Mouse (Mus musculus) frontal cortex, postnatal 10 days (tissue): ENCODE data around the gene Arhgef11.
A peak's percentile ranks its signal among the peaks of the same experiment; 100 is the strongest.

Source experiments
- DNase-seq, 2 experiments: peaks; one replicate each; pipeline ENCODE4 v3.0.0; 2022; ENCODE audit warnings: low spot score in 2 of 2, mixed read lengths in 1 of 2

Gene Arhgef11

GRCm38 (mm10) chr3:87661291-87661690, 43.9 kb downstream of the Arhgef11 start:
- DNase-seq, result no peak

GRCm38 (mm10) chr3:87718525-87718924, 101.2 kb downstream of the Arhgef11 start:
- DNase-seq, result no peak

DNA sequence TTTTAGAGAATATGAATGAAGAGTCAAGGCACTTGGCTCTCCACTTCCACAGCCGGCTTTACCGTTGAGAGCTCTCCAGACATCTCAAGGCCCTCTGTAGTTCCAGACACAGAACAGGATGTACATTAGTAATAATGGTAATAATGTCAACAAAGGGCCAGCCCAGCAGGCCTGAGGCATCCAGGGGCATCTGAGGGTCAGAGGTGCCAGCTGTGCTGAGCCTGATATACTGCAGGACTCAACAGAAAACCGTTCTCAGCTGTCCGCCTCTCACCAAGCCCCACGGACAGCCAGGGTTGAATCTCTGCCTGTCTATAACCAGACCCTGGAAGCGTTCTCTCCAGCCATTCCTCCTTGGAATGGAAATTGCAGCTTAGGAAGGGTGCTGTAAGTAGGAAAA, 107.2 kb downstream of the Arhgef11 start:
- no peak for DNase-seq

GRCm38 (mm10) chr3:87725396-87726160, 108.2 kb downstream of the Arhgef11 start:
- no peak for DNase-seq

GRCm38 (mm10) chr3:87726191-87726590, 108.8 kb downstream of the Arhgef11 start:
- no peak for DNase-seq

DNA sequence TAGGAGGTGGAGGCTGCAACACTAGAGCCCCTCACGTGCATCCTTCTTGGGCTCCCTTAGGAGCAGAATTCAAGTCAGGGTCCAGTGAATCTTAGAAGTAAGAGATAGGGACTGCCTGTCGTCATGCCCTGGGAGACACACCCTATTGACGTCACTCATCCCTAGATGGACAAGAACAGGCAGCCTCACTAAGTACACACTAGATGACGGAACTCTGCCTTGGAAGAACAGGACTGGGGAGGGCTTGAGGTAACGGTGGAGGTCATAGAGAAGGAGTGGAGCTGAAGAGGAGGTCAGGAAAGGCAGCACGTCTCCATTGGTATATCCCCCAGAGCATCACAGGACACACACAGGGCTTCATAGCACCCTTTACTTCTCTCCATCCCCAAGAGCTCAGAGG, 111.3 kb downstream of the Arhgef11 start:
- DNase-seq, result no peak

DNA sequence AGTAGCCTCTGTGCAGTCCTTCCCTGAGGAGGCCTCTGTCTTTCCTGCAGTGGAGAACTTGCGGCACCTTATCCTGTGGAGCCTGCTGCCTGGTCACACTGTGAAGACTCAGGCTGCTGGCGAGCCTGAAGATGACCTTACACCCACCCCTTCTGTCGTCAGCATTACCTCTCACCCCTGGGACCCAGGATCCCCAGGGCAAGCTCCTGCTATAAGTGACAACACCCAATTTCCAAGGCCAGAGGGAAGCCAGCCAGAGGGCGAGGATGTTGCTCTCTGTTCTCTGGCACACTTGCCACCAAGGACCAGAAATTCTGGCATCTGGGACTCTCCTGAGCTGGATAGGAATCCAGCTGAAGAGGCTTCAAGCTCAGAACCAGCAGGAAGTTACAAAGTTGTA, 115.7 kb downstream of the Arhgef11 start:
- no peak for DNase-seq

DNA sequence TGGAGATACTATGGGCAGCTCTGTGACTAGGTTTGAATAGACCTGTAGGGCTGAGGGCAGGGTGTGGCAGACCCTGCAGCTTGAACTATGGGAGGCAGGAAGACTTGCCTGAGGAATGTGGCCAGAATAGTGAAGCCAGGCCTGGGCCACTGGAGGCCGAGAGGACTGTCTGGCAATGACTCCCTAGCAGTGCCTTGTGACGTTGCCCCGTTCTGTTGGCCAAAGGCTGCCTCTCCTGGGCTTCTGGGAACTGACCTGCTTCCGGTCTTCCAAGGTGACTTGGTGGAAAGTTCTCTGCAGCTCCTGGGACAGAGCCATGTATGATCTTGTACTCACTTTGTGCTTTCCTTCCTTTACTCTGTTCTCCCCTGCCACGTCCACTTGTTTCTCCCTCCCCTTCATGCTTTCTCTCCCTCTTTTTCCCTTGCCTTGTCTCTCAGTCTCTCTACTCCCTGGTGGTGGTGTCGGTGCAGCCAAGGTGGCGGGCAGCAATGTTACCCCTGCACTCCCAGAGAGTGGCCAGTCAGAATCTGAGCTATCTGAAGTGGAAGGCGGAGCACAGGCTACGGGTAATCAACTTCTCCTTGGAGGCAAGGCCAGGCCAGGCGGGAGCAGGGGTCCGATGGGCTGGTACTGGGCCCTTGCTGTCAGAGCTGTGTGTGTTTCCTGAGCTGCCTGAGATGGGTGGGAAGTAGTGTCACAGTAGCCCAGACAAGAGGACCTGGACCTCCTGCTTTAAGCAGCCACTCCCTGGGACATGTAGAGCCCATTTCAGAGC, 116.8 kb downstream of the Arhgef11 start:
- no peak for DNase-seq

DNA sequence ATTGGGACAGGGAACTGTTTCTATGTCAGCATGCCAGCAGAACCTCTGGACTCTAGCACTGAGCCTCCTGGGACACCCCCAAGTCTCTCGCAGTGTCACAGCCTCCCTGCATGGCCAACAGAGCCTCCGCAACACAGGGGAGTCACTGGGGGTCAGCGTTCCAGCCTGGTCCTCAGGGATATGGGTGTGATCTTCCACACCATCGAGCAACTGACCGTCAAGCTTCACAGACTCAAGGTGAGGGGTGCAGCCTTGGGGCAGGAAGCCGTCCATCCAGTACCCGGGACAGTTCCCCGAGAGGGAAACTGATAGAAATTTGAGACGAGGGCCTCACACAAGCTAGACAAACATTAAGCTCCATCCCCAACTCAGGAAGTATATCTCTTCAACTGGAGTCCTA, 118.0 kb downstream of the Arhgef11 start:
- no peak for DNase-seq

DNA sequence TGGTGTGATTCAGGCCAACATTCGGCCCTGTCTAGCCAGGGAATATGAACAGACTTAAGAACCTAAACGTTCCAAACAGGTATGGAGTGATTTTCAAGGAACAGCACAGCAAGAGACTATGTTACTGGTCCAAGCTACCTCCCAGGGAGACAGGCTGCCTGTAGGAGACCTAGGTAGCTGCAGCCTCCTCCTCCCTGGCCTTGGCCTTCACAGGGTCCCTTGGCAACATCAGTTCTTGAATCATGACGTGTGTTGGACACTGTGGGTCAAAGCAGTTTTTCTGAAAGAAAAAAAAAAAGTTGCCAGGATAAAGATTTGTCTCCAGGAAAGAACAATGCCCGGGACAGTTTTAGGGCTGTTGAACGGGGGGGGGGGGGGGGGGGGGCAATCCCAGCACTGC, 121.5 kb downstream of the Arhgef11 start:
- no peak for DNase-seq

GRCm38 (mm10) chr3:87742013-87742412, 124.7 kb downstream of the Arhgef11 start:
- no peak for DNase-seq

DNA sequence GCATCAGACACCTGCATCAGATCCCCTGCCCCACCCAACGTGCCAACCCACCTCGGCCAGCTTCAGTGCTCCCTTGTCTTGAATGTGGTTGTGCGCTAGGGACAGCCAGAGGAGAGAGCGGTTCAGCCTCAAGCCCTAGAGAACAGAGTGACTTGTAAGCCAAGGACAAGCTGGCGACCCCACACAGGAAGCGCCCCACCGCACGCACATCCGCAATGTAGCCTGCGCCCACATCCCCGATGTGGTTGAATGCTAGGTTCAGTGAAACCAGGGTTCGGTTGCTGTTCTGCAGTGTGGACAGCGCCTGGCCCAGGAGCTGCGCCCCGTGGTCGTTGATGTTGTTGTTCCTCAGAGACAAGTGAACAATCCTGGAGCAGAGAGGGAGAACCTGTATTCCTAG, 125.4 kb downstream of the Arhgef11 start:
- DNase-seq, result no peak

DNA sequence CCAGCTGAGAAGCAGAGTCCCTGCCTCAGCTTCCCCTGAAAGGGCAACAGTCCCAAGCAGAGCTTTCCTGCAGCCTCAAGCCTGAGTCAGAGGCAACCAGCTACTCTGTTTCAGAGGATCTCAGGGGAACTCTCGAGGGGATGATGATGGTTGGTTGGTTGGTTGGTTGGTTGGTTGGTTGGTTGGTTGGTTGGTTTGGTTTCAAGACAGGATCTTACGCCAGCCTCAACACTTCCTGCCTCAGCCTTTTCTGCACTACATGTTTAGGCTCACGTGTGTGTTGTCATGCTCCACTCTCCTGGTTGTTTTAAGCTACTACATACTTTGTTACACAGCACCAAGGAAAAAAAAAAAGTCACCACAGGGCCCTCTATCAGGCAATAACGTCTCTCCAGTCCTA, 126.6 kb downstream of the Arhgef11 start:
- DNase-seq, result no peak

DNA sequence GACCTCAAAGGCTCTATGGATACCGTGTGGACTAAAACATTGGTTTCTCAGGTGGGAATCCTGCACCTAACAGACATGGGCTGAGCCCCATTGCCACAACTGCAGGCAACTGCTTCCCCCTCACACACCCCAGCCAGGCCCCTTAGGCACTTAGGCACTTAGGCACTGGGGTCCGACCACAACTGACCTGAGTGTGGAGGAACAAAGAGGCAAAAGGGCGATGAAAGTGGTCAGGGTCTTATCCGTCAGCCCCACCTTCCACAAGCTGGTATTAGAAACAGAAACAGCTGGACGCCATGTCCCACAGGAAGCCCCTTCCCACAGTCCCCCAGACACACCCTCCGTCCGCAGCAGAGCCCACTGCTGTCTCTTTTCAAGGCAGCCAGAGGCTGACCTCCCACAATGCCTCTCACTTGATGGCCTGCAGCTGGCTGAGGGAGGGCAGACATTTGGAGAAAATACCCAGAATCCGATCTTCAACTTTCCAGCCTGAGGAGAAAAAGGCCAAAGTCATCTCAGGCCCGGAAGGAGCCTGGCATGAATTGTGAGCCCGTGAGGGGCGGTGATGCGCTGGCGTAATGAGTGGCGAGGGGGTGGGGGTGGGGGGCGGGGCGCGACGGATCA, 127.8 kb downstream of the Arhgef11 start:
- DNase-seq, result no peak

DNA sequence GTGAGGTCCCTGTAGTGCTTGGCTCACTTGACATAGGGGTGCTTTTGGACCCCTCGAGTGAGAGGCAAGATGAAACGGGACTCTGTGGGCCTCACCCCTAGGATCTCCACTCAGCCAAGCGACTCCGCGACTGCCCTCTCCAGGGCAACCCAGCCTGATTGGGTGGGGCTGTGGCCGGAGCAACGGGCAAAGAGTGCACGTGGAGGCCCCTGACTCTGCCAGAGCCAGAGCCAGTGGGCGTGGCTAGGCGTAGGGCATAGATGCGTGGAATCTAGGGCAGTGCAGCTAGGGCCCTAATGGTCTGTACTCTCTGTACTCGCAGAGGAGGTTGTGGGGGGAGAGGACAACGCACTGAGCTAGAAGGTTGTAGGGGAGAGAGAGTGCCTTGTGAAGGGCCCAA, 131.1 kb downstream of the Arhgef11 start, which contains the start of gene Lrrc71:
Gene Lrrc71 (minus strand): TSS at position 195 of the 400 bp plus-strand sequence.
- DNase-seq, result no peak

DNA sequence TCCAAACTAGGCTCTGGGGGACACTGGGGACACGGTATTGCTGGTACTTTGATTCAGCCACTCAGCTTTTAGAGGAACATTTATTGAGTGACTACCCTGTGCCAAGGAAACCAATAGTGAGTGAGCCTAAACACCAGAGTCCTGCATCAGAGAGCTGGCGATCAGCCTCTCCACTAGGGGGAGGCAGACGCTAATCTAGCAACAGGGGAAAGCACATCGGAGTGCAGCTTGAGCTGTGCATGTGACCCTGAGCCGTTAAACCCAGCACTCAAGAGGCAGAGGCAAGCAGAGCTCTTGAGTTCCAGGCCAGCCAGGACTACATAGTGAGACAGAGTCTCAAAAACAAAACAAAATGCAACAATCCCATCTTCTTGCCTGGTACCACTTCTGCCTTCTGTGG, 131.7 kb downstream of the Arhgef11 start:
- DNase-seq, result no peak

DNA sequence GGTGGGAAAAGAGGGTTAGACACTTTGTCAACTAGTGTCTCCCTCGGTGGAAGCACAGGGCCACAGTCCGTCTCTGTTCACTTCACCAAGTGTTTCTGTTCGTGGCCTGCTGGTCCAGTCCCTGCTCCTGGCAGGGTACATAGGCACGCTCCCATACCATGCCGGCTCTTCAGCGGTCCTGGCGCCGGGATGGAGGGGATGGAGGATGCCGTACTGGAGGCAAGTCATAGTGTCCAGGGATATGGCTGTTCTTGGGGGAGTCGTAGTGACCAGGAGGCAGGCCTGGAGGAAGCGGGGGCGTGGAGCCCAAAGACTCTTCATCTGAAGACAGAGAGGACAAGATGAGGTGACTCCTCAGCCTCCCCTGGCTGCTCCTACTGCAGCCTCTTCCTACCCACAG, 132.6 kb downstream of the Arhgef11 start:
- DNase-seq, result no peak

- DNase-seq, result no peak
Observed at GRCm38 (mm10) chr3:87752567-87752966, 135.2 kb downstream of the Arhgef11 start.

DNA sequence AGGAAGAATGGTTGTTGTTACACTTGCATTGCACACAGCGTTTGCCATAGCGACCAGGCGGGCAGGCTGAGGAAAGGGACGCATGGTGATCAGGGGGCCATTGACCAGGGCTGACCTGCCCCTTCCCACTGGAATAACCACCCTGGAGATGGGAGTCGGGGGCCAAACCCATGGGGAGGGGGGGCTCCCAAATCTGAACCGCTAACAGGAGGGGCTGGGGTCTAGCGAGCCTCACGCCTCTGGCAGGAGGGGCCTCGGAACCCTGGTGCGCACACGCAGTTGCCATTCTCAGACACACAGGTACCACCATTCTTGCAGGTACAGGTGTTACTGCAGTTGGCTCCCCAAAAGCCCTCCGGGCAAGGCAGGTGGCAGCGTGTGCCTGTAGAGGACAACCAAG, 136.5 kb downstream of the Arhgef11 start:
- DNase-seq, result no peak

DNA sequence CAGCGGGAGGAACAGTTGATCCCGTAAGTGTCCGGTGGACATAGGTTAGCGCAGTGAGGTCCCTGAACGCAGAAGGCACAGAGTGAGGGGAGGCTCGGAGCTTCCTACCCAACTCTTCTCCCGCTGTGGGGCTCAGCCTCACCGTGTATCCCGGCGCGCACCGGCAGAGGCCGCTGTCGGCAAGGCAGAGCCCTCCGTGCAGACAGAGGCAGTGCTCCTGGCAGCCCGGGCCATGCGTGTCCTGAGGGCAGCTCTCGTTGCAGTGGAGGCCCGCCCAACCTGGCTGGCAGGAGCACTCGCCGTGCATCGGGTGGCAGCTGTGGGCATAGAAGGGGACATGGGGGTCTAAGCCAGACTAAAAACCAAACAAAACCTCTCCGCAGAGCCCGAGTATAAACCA, 138.6 kb downstream of the Arhgef11 start:
- DNase-seq, result peak; percentile 63 to 84

DNA sequence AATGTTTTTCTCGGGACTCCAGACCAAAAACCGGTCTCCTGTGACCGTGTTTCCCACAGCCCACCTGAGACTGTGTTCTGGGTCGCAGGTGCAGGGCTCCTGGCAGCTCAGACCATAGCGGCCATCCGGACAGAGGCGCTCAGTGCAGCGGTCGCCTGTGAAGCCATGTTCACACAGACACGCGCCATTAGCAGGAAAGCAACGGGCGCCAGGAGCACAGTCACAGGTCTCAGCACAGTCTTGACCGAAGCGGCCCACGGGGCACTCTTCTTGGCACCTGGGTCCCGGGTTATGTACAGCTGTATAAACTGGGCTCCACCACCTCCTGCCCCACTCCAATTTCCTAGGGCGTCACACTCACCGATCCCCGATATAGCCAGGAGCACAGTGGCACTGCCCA, 139.1 kb downstream of the Arhgef11 start:
- no peak for DNase-seq

DNA sequence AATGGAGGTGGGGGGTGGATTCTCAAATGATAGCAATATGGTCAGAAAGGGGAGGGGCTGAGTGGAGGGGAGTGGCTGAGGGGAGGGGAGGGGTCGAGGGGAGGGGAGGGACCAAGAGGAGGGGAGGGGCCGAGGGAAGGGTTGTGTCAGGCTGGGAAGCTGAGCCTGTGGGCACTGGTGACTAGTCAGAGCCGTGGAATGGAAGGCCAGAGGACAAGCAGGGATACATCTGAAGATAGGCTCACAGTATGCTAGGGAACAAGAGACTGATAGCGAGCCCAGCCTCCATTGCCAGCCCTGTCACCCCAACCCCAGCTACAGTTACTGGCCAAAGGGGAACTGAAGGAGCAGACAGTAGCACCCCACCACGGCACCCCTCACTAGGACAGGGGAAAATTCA, 141.3 kb downstream of the Arhgef11 start:
- no peak for DNase-seq
